Mouse (Mus musculus) megakaryocyte, embryonic 14.5 days (primary cell): ENCODE measurements around the gene Upf1.

Source experiments
- FLI1 ChIP-seq: IDR thresholded peaks from 2 replicates; pipeline ENCODE4 v1.6.1; 2012; ENCODE audit warnings: low read length, inconsistent platforms, mixed read lengths
- GATA1 ChIP-seq: IDR thresholded peaks from 3 replicates; pipeline ENCODE4 v1.6.1; 2012; ENCODE audit warnings: mixed read lengths, low read length, inconsistent platforms, borderline replicate concordance

GRCm38 (mm10) chr8:70302358-70302890 lies 50.7 kb downstream of the Upf1 start, which contains the start of the genes Ddx49 and Cope:
- TF ChIP-seq GATA1 (no peak), FLI1 (no peak; the same call in 1 of the 2 replicates)
